Mouse (Mus musculus): ENCODE data around the gene Trpv4.

- no peak for TF ChIP-seq CTCF (IDR thresholded peaks at IDR 0.05; ENCODE audit: low read depth)
- no peak for TF ChIP-seq EP300 (optimal IDR thresholded peaks at IDR 0.05)
These were observed 56.2 kb downstream of the Trpv4 start for GRCm38 (mm10) chr5:114602012-114602411.
